Comparison of ENCODE assay signal across 19 mouse cellular contexts in the genomic region with DNA sequence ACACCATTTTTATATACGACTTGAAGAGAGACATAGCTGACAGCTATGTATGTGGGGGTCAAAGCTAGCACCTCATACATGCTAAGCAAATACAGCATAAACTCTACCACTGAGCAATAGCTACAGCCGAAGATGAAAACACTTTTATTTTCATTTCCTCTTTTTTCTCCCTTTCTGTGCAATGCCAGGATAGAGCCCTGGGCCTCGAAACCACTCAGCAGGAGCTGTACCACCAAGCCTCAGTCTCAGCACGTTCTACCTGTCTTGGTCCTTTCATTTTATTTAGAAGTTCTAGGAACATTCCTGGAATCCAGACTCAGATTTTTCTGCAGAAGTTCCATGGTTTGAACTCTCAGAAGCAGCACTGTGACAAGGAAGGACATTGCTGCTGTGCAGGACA. TPM values are rescaled to one million over a fixed set of nuclear protein-coding genes. Genes with fewer than 3 reads are reported as not detected.
DNase-seq lines count a peak whose midpoint lies in the region; ATAC-seq lines count a peak whose summit lies in the region.
"Had no signal": no experiment of that assay in that cellular context is flagged by ENCODE, and none has a peak within 500 bp of the region (broad histone marks: within the 10 kb centered on the region; RNA-seq: fewer than 3 reads in every experiment).

No protein-coding gene starts in this region.

- DNase-seq in A20 (ENCODE audit: low read depth, low spot score): peak; percentile 90
- DNase-seq in B cell, adult 2 months: peak; percentile 62 to 70
- no peak for DNase-seq in yolk sac, embryonic 10.5 days (ENCODE audit: low spot score)
- DNase-seq in layer of hippocampus, adult 18-20 months (ENCODE audit: low spot score in 2 of 2): no peak
- DNase-seq in embryo, embryonic 9.5 days (ENCODE audit: extremely low spot score): no peak
- DNase-seq: adrenal gland, postnatal 25 days; cerebellum, adult 11 months; cerebellum, adult 9-11 months; layer of hippocampus, postnatal 36 days; liver, postnatal 0 days; lung, postnatal 10 days; right cerebral cortex, adult 18-20 months; right cerebral cortex, postnatal 4 days; thymus, postnatal 14 days had no signal

- ATAC-seq in hematopoietic stem cell, adult 5-6 weeks (replicated peaks in 1 of 2; ENCODE audit: insufficient read depth in 1 of 2, low FRiP score in 2 of 2, low TSS enrichment in 1 of 2, low read depth in 1 of 2, poor library complexity in 2 of 2, severe bottlenecking in 2 of 2): peak; percentile 65 to 74; a peak in 3 of 4 replicates
- ATAC-seq in neutrophil, adult 5-6 weeks (ENCODE audit: extremely low read depth, insufficient number of reproducible peaks, low FRiP score, poor library complexity, severe bottlenecking): peak; percentile 78
- ATAC-seq: hindbrain, postnatal 0 days; intestine, postnatal 0 days; liver, postnatal 0 days; midbrain, embryonic 16.5 days had no signal

RNA-seq across cellular contexts. Expression of a gene that starts 17.3 kb away (rescaled TPM):
- 59.7 and 63.9 TPM in 2 replicates for total RNA-seq in hematopoietic stem cell, adult 5-6 weeks (2017)
- total RNA-seq in neutrophil, adult 5-6 weeks (2017): 126 and 172 TPM in 2 replicates
- total RNA-seq in layer of hippocampus, adult 18-20 months (2021): 10 to 100 TPM; 39.6 to 39.8 TPM

Comparison
In these comparisons a context has a peak if more than half of its experiments do, and no peak if none do; other contexts are left out.
1. DNase-seq: peak in A20 (single experiment) and B cell, adult 2 months (2 of 2); none in yolk sac, embryonic 10.5 days (single experiment), layer of hippocampus, adult 18-20 months (0 of 2) and embryo, embryonic 9.5 days (single experiment).